Mouse (Mus musculus) MEL (cell line): ENCODE measurements at regions not wholly inside any gene's neighbourhood (a gene's known extent, or its start where the extent isn't known, plus 50 kb on each side); places are given as distances from the start of the nearest gene placed in this dataset.

Experiments
- DNase-seq: peaks from one replicate; pipeline ENCODE4 v3.0.0; 2011; ENCODE audit warnings: low read depth, low spot score
- H3K27ac ChIP-seq: 2 replicates; pipeline ENCODE4 v1.5.1; 2012; ENCODE audit warnings: low read depth, mild to moderate bottlenecking, control low read depth, low read length, moderate library complexity; ENCODE audit not compliant: control insufficient read depth
- H3K27me3 ChIP-seq, 2 experiments: fragments of 150-350 bp in 1 of 2; sonication (generic) in 1 of 2; 2 replicates each; pipeline ENCODE4 v1.6.1; 2012; ENCODE audit warnings: low read length in 2 of 2, mild to moderate bottlenecking in 2 of 2, improper control_type of control experiment in 1 of 2, moderate library complexity in 1 of 2; ENCODE audit not compliant: insufficient read depth in 2 of 2, control insufficient read depth in 1 of 2
- H3K36me3 ChIP-seq, 2 experiments: 2 replicates each; pipeline ENCODE4 v1.6.1; 2012 to 2014; ENCODE audit warnings: low read length in 2 of 2, improper control_type of control experiment in 1 of 2, inconsistent platforms in 1 of 2, mild to moderate bottlenecking in 1 of 2; ENCODE audit not compliant: insufficient read depth in 2 of 2, control insufficient read depth in 1 of 2
- H3K4me1 ChIP-seq, 2 experiments: fragments of 150-350 bp in 1 of 2; sonication (generic) in 1 of 2; 2 replicates each; pipeline ENCODE4 v1.6.1; 2012; ENCODE audit warnings: low read length in 2 of 2, improper control_type of control experiment in 1 of 2, mild to moderate bottlenecking in 1 of 2; ENCODE audit not compliant: insufficient read depth in 2 of 2, control insufficient read depth in 1 of 2
- H3K4me3 ChIP-seq, 2 experiments: fragments of 150-350 bp in 1 of 2; sonication (generic) in 1 of 2; 2 replicates each; pipeline ENCODE4 v1.5.1; 2012; ENCODE audit warnings: low read depth in 2 of 2, low read length in 2 of 2, mild to moderate bottlenecking in 2 of 2, moderate library complexity in 2 of 2, control low read depth in 1 of 2, improper control_type of control experiment in 1 of 2; ENCODE audit not compliant: control insufficient read depth in 1 of 2, insufficient read depth in 1 of 2
- H3K79me2 ChIP-seq: 2 replicates; pipeline ENCODE4 v1.6.1; 2012; ENCODE audit warnings: mild to moderate bottlenecking, low read length, moderate library complexity; ENCODE audit not compliant: control insufficient read depth, poor library complexity, insufficient read depth
- H3K9ac ChIP-seq: 2 replicates; pipeline ENCODE4 v1.6.1; 2012; ENCODE audit warnings: low read depth, mild to moderate bottlenecking, control low read depth, low read length, moderate library complexity; ENCODE audit not compliant: control insufficient read depth, poor library complexity, severe bottlenecking
- H3K9me3 ChIP-seq: fragments of 150-350 bp; sonication (generic); replicated peaks from 2 replicates; pipeline ENCODE4 v1.6.1; 2012; ENCODE audit warnings: mild to moderate bottlenecking, low read length, improper control_type of control experiment, moderate library complexity; ENCODE audit not compliant: insufficient read depth
- BHLHE40 ChIP-seq: IDR thresholded peaks from 2 replicates; pipeline ENCODE4 v1.6.1; 2012; ENCODE audit warnings: low read depth, mild to moderate bottlenecking, inconsistent platforms, low read length, improper control_type of control experiment, borderline replicate concordance
- EP300 ChIP-seq, 2 experiments: IDR thresholded peaks; 2 replicates each; pipeline ENCODE4 v1.6.1; 2011; ENCODE audit warnings: improper control_type of control experiment in 2 of 2, low read length in 2 of 2, low read depth in 1 of 2, mild to moderate bottlenecking in 1 of 2
- GATA1 ChIP-seq: IDR thresholded peaks from 2 replicates; pipeline ENCODE4 v1.6.1; 2011; ENCODE audit warnings: low read depth, low read length, improper control_type of control experiment
- HCFC1 ChIP-seq: IDR thresholded peaks from 2 replicates; pipeline ENCODE4 v1.6.1; 2012; ENCODE audit warnings: low read depth, mild to moderate bottlenecking, inconsistent platforms, low read length, improper control_type of control experiment, moderate library complexity
- JUND ChIP-seq: IDR thresholded peaks from 2 replicates; pipeline ENCODE4 v1.6.1; 2011; ENCODE audit warnings: low read depth, mild to moderate bottlenecking, improper control_type of control experiment, low read length
- MAFK ChIP-seq: IDR thresholded peaks from 2 replicates; pipeline ENCODE4 v1.6.1; 2011; ENCODE audit warnings: low read depth, mild to moderate bottlenecking, low read length, improper control_type of control experiment, borderline replicate concordance
- MAX ChIP-seq: IDR thresholded peaks from 2 replicates; pipeline ENCODE4 v1.6.1; 2011; ENCODE audit warnings: low read length, improper control_type of control experiment
- MXI1 ChIP-seq: IDR thresholded peaks from 2 replicates; pipeline ENCODE4 v1.6.1; 2011; ENCODE audit warnings: mild to moderate bottlenecking, low read depth, low read length, improper control_type of control experiment
- NRF1 ChIP-seq: IDR thresholded peaks from 2 replicates; pipeline ENCODE4 v1.6.1; 2014; ENCODE audit warnings: low read depth, mild to moderate bottlenecking, inconsistent platforms, low read length, improper control_type of control experiment, moderate library complexity; ENCODE audit not compliant: poor library complexity, insufficient read depth, severe bottlenecking
- POLR2A ChIP-seq, 2 experiments: IDR thresholded peaks; 2 replicates each; pipeline ENCODE4 v1.6.1; 2011 to 2012; ENCODE audit warnings: low read length in 2 of 2, mild to moderate bottlenecking in 2 of 2, control low read depth in 1 of 2, improper control_type of control experiment in 1 of 2, low read depth in 1 of 2, moderate library complexity in 1 of 2; ENCODE audit not compliant: control insufficient read depth in 1 of 2, insufficient read depth in 1 of 2, poor library complexity in 1 of 2
- POLR2AphosphoS5 ChIP-seq: IDR thresholded peaks from 2 replicates; pipeline ENCODE4 v1.6.1; 2012; ENCODE audit warnings: low read depth, borderline replicate concordance, mild to moderate bottlenecking, inconsistent platforms, low read length, moderate library complexity, mixed read lengths
- RCOR1 ChIP-seq: IDR thresholded peaks from 2 replicates; pipeline ENCODE4 v1.6.1; 2012; ENCODE audit warnings: low read depth, mild to moderate bottlenecking, inconsistent platforms, low read length, improper control_type of control experiment
- SIN3A ChIP-seq: IDR thresholded peaks from 2 replicates; pipeline ENCODE4 v1.6.1; 2012; ENCODE audit warnings: low read length, improper control_type of control experiment, inconsistent platforms
- SMC3 ChIP-seq: IDR thresholded peaks from 2 replicates; pipeline ENCODE4 v1.6.1; 2011; ENCODE audit warnings: low read depth, low read length, improper control_type of control experiment
- TAL1 ChIP-seq: IDR thresholded peaks from 2 replicates; pipeline ENCODE4 v1.6.1; 2012; ENCODE audit warnings: mild to moderate bottlenecking, inconsistent platforms, low read length, moderate library complexity, mixed read lengths
- TBP ChIP-seq: IDR thresholded peaks from 2 replicates; pipeline ENCODE4 v1.8.0; 2011; ENCODE audit warnings: low read depth, low read length, improper control_type of control experiment
- TCF12 ChIP-seq: IDR thresholded peaks from 2 replicates; pipeline ENCODE4 v1.6.1; 2014; ENCODE audit warnings: low read depth, mild to moderate bottlenecking, inconsistent platforms, low read length, improper control_type of control experiment, moderate library complexity
- UBTF ChIP-seq: IDR thresholded peaks from 2 replicates; pipeline ENCODE4 v1.6.1; 2012; ENCODE audit warnings: low read depth, mild to moderate bottlenecking, inconsistent platforms, low read length, improper control_type of control experiment, moderate library complexity, borderline replicate concordance; ENCODE audit not compliant: insufficient read depth
- USF1 ChIP-seq: IDR thresholded peaks from 2 replicates; pipeline ENCODE4 v1.6.1; 2014; ENCODE audit warnings: low read depth, mild to moderate bottlenecking, inconsistent platforms, low read length, improper control_type of control experiment, moderate library complexity
- ZC3H11A ChIP-seq: IDR thresholded peaks from 2 replicates; pipeline ENCODE4 v1.6.1; 2012; ENCODE audit warnings: low read depth, mild to moderate bottlenecking, inconsistent platforms, low read length, improper control_type of control experiment
- ZKSCAN1 ChIP-seq: IDR thresholded peaks from 2 replicates; pipeline ENCODE4 v1.6.1; 2012; ENCODE audit warnings: low read depth, mild to moderate bottlenecking, inconsistent platforms, low read length, improper control_type of control experiment, moderate library complexity
- ZNF384 ChIP-seq: IDR thresholded peaks from 2 replicates; pipeline ENCODE4 v1.6.1; 2012; ENCODE audit warnings: low read depth, mild to moderate bottlenecking, inconsistent platforms, low read length, improper control_type of control experiment

GRCm38 (mm10) chr14:71241655-71242390 is 642.2 kb upstream of the Fam160b2 start:
- no peak for DNase-seq
- H3K9ac ChIP-seq, result no peak overlapping the region
- no peak overlapping the region for H3K4me3 ChIP-seq
- no peaks in the 10 kb centered on the region for H3K36me3 ChIP-seq
- no peaks in the 10 kb centered on the region for H3K4me1 ChIP-seq
- H3K79me2 ChIP-seq, result no peaks in the 10 kb centered on the region
- H3K27me3 ChIP-seq, result no peaks in the 10 kb centered on the region
- H3K9me3 ChIP-seq, result no peaks in the 10 kb centered on the region
- H3K27ac ChIP-seq, result no peak overlapping the region
- TF ChIP-seq HCFC1 (no peak), POLR2AphosphoS5 (no peak), SIN3A (no peak), MAX (no peak), TBP (no peak), SMC3 (no peak), BHLHE40 (no peak), POLR2A (IDR thresholded peaks at IDR 0.05; ENCODE audit: control insufficient read depth in 1 of 2, insufficient read depth in 1 of 2, low read depth in 1 of 2, low read length in 2 of 2, poor library complexity in 1 of 2) (no peak), MAFK (no peak), USF1 (no peak), TAL1 (no peak), RCOR1 (no peak), MXI1 (no peak), TCF12 (no peak)

GRCm38 (mm10) chr14:71236192-71236591 is 636.6 kb upstream of the Fam160b2 start:
- H3K27ac ChIP-seq, result no peak overlapping the region
- TF ChIP-seq TBP (no peak), GATA1 (no peak; the same call in 1 of the 2 replicates), JUND (no peak), UBTF (no peak), ZNF384 (no peak), ZKSCAN1 (no peak), ZC3H11A (no peak), EP300 (IDR thresholded peaks at IDR 0.05; ENCODE audit: low read depth in 1 of 2, low read length in 2 of 2) (no peak), TAL1 (no peak), NRF1 (no peak)
- no peaks in the 10 kb centered on the region for H3K27me3 ChIP-seq
- peaks cover 0 to 25% of the 10 kb centered on the region in 2 experiments; a peak in 2 of 4 replicates for H3K36me3 ChIP-seq
- no peak overlapping the region for H3K9ac ChIP-seq
- no peak for DNase-seq
- H3K9me3 ChIP-seq, result no peaks in the 10 kb centered on the region
- H3K4me1 ChIP-seq, result peaks cover 0 to 11% of the 10 kb centered on the region in 2 experiments; a peak in 2 of 4 replicates
- H3K79me2 ChIP-seq, result no peaks in the 10 kb centered on the region
- no peak overlapping the region for H3K4me3 ChIP-seq
